Mouse (Mus musculus) mouse trophoblast stem cell (cell line): Measurements from ENCODE around the gene Psmd9.

ENCODE experiments used
- in situ Hi-C, 2 experiments: fragments of 300-500 bp; cut with MseI, MboI; formaldehyde crosslinking; loops; 2 replicates in 1 of 2; 3 replicates in 1 of 2; pipeline ENCODE4 v1.15.1; 2025

The Psmd9 gene

GRCm38 (mm10) chr5:123137044-123137909 lies 31.9 kb upstream of the Psmd9 start:
- in situ Hi-C loops: no loop called here

GRCm38 (mm10) chr5:123137910-123138229 lies 31.3 kb upstream of the Psmd9 start:
- in situ Hi-C loops: no loop called here

GRCm38 (mm10) chr5:123138230-123138911 lies 30.8 kb upstream of the Psmd9 start:
- in situ Hi-C loops: no loop called here

GRCm38 (mm10) chr5:123138953-123139721 lies 30.1 kb upstream of the Psmd9 start:
- in situ Hi-C loops: no loop called here

- in situ Hi-C loops: no loop called here
Observed at GRCm38 (mm10) chr5:123139722-123140627, 29.2 kb upstream of the Psmd9 start.

- in situ Hi-C loops: no loop called here
Observed at GRCm38 (mm10) chr5:123140694-123141554, 28.3 kb upstream of the Psmd9 start.

GRCm38 (mm10) chr5:123141555-123142160 lies 27.6 kb upstream of the Psmd9 start:
- in situ Hi-C loops: no loop called here

- in situ Hi-C loops: no loop called here
Observed at GRCm38 (mm10) chr5:123142161-123143157, 26.8 kb upstream of the Psmd9 start, which contains the start of gene Setd1b. Setd1b (plus strand) TSS chr5:123142193.

GRCm38 (mm10) chr5:123143251-123143970 lies 25.8 kb upstream of the Psmd9 start:
- in situ Hi-C loops: no loop called here

GRCm38 (mm10) chr5:123143971-123144745 lies 25.1 kb upstream of the Psmd9 start:
- in situ Hi-C loops: no loop called here

GRCm38 (mm10) chr5:123144746-123145590 lies 24.2 kb upstream of the Psmd9 start:
- in situ Hi-C loops: no loop called here

- in situ Hi-C loops: no loop called here
Observed at GRCm38 (mm10) chr5:123146357-123146756, 22.9 kb upstream of the Psmd9 start.

- in situ Hi-C loops: no loop called here
Observed at GRCm38 (mm10) chr5:123147569-123147968, 21.6 kb upstream of the Psmd9 start.

GRCm38 (mm10) chr5:123148073-123148722 lies 21.0 kb upstream of the Psmd9 start:
- in situ Hi-C loops: no loop called here
